Mouse (Mus musculus) kidney, postnatal 0 days (tissue): ENCODE data around the gene Dclk2. TPM values are rescaled to one million over a fixed set of nuclear protein-coding genes. Genes with fewer than 3 reads are reported as not detected.

ENCODE experiments used
- ATAC-seq: fragments of 200-750 bp; cut with Nextera tagmentation; replicated peaks from 2 replicates; pipeline ENCODE4 v1.8.0; 2017; ENCODE audit warnings: low read depth, moderate number of reproducible peaks, moderate TSS enrichment, moderate library complexity; ENCODE audit not compliant: low FRiP score
- DNase-seq: peaks from one replicate; pipeline ENCODE4 v3.0.0-alpha.2; 2016; ENCODE audit warnings: low spot score
- H3K27ac ChIP-seq: fragments of 300-500 bp; sonication (generic); 2 replicates; pipeline ENCODE4 v1.5.1; 2014; ENCODE audit warnings: mild to moderate bottlenecking
- H3K27me3 ChIP-seq: fragments of 300-500 bp; sonication (generic); 2 replicates; pipeline ENCODE4 v1.6.1; 2014; ENCODE audit warnings: low read length, mixed read lengths; ENCODE audit not compliant: insufficient read depth
- H3K36me3 ChIP-seq: fragments of 300-500 bp; sonication (generic); 2 replicates; pipeline ENCODE4 v1.6.1; 2014; ENCODE audit warnings: low read length, mixed read lengths; ENCODE audit not compliant: insufficient read depth
- H3K4me1 ChIP-seq: fragments of 300-500 bp; sonication (generic); replicated peaks from 2 replicates; pipeline ENCODE4 v1.6.1; 2014; ENCODE audit warnings: antibody characterized with exemption, low read length, mixed read lengths; ENCODE audit not compliant: insufficient read depth
- H3K4me2 ChIP-seq: fragments of 300-500 bp; sonication (generic); 2 replicates; pipeline ENCODE4 v1.6.1; 2014; ENCODE audit warnings: mild to moderate bottlenecking, low read length, moderate library complexity, mixed read lengths
- H3K4me3 ChIP-seq: fragments of 300-500 bp; sonication (generic); replicated peaks from 2 replicates; pipeline ENCODE4 v1.5.1; 2014; ENCODE audit warnings: low read depth, low read length
- H3K9ac ChIP-seq: fragments of 300-500 bp; sonication (generic); 2 replicates; pipeline ENCODE4 v1.6.1; 2014; ENCODE audit warnings: low read depth, low read length
- H3K9me3 ChIP-seq: fragments of 300-500 bp; sonication (generic); replicated peaks from 2 replicates; pipeline ENCODE4 v1.6.1; 2016; ENCODE audit warnings: low read length, inconsistent platforms, mixed read lengths
- CTCF ChIP-seq: IDR thresholded peaks from 2 replicates; pipeline ENCODE4 v1.5.1; 2016; ENCODE audit warnings: antibody characterized with exemption, low read depth, mild to moderate bottlenecking, moderate library complexity
- WGBS: fragments of 180-500 bp; shearing (Covaris S2); extraction: QIAGEN DNeasy Blood & Tissue Kit; methylation state at CpG from one replicate; pipeline ENCODE4 v1.1.7; 2014; 5-methylcytosine and 5-hydroxymethylcytosine counted together
- polyA plus RNA-seq: library from polyadenylated mRNA; unstranded; fragments of >200 nt; fragmentation: Nextera tagmentation; extraction: Ambion mirVana; gene quantifications from 2 replicates; pipeline ENCODE4 v1.2.1, GENCODE M21; 2015

The Dclk2 gene
- polyA plus RNA-seq, 1 experiment from 2014 or later = 2.3 TPM

- WGBS = 40% methylated on average over 3 of the region's 3 CpGs
These were observed 67.8 kb downstream of the Dclk2 start for GRCm38 (mm10) chr3:86852867-86853266.

GRCm38 (mm10) chr3:86851131-86851530 is 69.5 kb downstream of the Dclk2 start:
- no peak for TF ChIP-seq CTCF
- no peak overlapping the region for H3K4me2 ChIP-seq
- H3K9ac ChIP-seq = no peak overlapping the region
- H3K27me3 ChIP-seq = no peaks in the 10 kb centered on the region
- no peaks in the 10 kb centered on the region for H3K36me3 ChIP-seq
- DNase-seq = no peak
- no peak for ATAC-seq
- no peak overlapping the region for H3K27ac ChIP-seq
- H3K4me3 ChIP-seq = no peak overlapping the region
- no peaks in the 10 kb centered on the region for H3K4me1 ChIP-seq
- 83% methylated on average over 7 of the region's 7 CpGs for WGBS
- no peaks in the 10 kb centered on the region for H3K9me3 ChIP-seq

More at GRCm38 (mm10) chr3:86852867-86853266, 67.8 kb downstream of the Dclk2 start:
- TF ChIP-seq CTCF = no peak
- Histone ChIP-seq H3K27ac (no peak overlapping the region), H3K4me2 (no peak overlapping the region), H3K36me3 (no peaks in the 10 kb centered on the region), H3K27me3 (no peaks in the 10 kb centered on the region), H3K9me3 (no peaks in the 10 kb centered on the region), H3K9ac (no peak overlapping the region), H3K4me1 (no peaks in the 10 kb centered on the region), H3K4me3 (no peak overlapping the region)
- no peak for DNase-seq
- no peak for ATAC-seq

- Histone ChIP-seq H3K36me3 (no peaks in the 10 kb centered on the region), H3K27me3 (no peaks in the 10 kb centered on the region), H3K4me1 (no peaks in the 10 kb centered on the region), H3K9me3 (no peaks in the 10 kb centered on the region), H3K9ac (no peak overlapping the region), H3K4me3 (no peak overlapping the region), H3K4me2 (no peak overlapping the region), H3K27ac (no peak overlapping the region)
- no peak for ATAC-seq
- DNase-seq = peak; percentile 12
- no peak for TF ChIP-seq CTCF
- 62% methylated on average over 10 of the region's 10 CpGs for WGBS
These were observed 70.1 kb downstream of the Dclk2 start for GRCm38 (mm10) chr3:86850394-86851030.

GRCm38 (mm10) chr3:86849337-86849736 is 71.3 kb downstream of the Dclk2 start:
- Histone ChIP-seq H3K4me1 (no peaks in the 10 kb centered on the region; the same call in 1 of the 2 replicates), H3K4me2 (no peak overlapping the region), H3K36me3 (no peaks in the 10 kb centered on the region), H3K9ac (no peak overlapping the region), H3K27me3 (no peaks in the 10 kb centered on the region), H3K27ac (no peak overlapping the region), H3K4me3 (no peak overlapping the region), H3K9me3 (no peaks in the 10 kb centered on the region)
- 71% methylated on average over 2 of the region's 2 CpGs for whole genome bisulfite sequencing
- ATAC-seq (no peak), DNase-seq (peak; percentile 19)
- TF ChIP-seq CTCF = no peak

- Histone ChIP-seq H3K27ac (no peak overlapping the region), H3K4me3 (no peak overlapping the region), H3K9me3 (no peaks in the 10 kb centered on the region), H3K4me1 (no peaks in the 10 kb centered on the region; the same call in 1 of the 2 replicates), H3K9ac (no peak overlapping the region), H3K36me3 (no peaks in the 10 kb centered on the region), H3K27me3 (no peaks in the 10 kb centered on the region), H3K4me2 (no peak overlapping the region)
- ATAC-seq = no peak
- no peak for TF ChIP-seq CTCF
- 85% methylated on average over 2 of the region's 2 CpGs for WGBS
- no peak for DNase-seq
These were observed 73.1 kb downstream of the Dclk2 start for GRCm38 (mm10) chr3:86847536-86847935.

GRCm38 (mm10) chr3:86846036-86846435 is 74.6 kb downstream of the Dclk2 start:
- Histone ChIP-seq H3K27me3 (no peaks in the 10 kb centered on the region), H3K36me3 (no peaks in the 10 kb centered on the region), H3K4me2 (no peak overlapping the region), H3K9me3 (no peaks in the 10 kb centered on the region), H3K4me1 (no peaks in the 10 kb centered on the region; the same call in 1 of the 2 replicates), H3K4me3 (no peak overlapping the region), H3K9ac (no peak overlapping the region), H3K27ac (no peak overlapping the region)
- TF ChIP-seq CTCF = no peak
- ATAC-seq = no peak
- 30% methylated on average over 4 of the region's 4 CpGs for WGBS
- DNase-seq = peak; percentile 52

- H3K9me3 ChIP-seq = no peaks in the 10 kb centered on the region
- H3K27ac ChIP-seq = no peak overlapping the region
- WGBS = 72% methylated on average over 1 of the region's 1 CpGs
These were observed 75.1 kb downstream of the Dclk2 start for GRCm38 (mm10) chr3:86845578-86845977.

More at GRCm38 (mm10) chr3:86845578-86845977, 75.1 kb downstream of the Dclk2 start:
- DNase-seq (peak; percentile 27), ATAC-seq (no peak)
- Histone ChIP-seq H3K27me3 (no peaks in the 10 kb centered on the region), H3K36me3 (no peaks in the 10 kb centered on the region), H3K9ac (no peak overlapping the region), H3K4me2 (no peak overlapping the region), H3K4me3 (no peak overlapping the region), H3K4me1 (no peaks in the 10 kb centered on the region; the same call in 1 of the 2 replicates)
- TF ChIP-seq CTCF = no peak
